Mouse (Mus musculus): ENCODE measurements around the gene Ncam1. TPM values are rescaled to one million over a fixed set of nuclear protein-coding genes. Genes with fewer than 3 reads are reported as not detected.

Ncam1 gene
- polyA plus RNA-seq, 1 experiment: 9.3 TPM

DNA sequence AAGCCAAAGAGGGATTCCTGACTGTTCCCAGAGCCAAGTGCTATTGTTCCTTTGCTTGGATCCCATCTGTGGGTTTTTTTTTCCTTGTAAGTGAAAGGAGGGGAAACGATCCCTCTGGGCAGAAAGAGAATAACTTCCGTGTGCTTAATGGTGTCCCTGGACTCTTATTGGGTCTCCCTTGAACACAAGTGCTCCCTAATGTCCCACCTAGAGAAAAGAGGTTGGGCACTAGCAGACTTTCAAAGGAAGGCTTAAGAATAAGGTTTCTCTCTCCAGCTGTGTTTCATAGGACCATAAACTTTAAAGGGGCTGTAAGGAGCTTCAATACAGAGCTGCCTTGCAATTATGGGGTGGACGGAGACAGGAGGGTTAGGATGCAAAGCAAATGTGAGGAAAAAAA lies 119.5 kb downstream of the Ncam1 start:
- no peak for DNase-seq (ENCODE audit: low read depth)

DNA sequence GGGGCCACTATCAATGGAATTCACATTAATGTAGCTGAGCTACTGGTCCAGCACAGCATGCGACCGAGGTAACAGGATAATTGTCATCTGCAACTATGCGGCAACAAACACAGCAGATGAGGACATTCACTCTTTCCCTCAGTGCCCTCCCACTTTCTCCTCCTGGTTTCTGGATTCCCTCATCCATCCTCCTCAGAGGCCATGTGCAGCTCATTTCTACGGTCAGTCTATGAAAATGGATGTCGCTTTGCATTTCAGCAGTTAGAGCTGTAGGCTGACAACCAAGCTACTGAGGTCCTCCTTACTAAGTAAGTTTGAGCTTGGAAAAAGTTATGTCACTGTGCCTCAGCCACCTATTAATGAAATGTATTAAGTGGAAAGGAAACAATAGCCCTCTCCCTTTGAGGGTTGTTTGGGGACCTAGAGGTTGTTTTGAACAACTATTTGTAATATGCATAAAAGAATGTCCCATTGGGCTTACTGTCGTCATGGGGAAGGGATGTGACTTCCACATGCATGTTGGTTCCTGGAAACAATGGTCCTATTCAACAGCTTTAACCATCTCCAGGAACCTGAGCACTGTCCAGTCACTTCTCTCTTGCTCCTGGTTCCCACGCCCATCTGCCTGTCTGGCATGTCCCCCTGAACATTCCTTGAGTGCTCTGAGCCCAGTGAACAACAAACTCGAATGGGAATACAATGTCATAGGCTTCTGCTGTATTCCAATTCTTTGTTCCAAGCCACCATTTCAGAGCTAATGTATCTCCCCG lies 122.8 kb downstream of the Ncam1 start:
- no peak for DNase-seq (ENCODE audit: low read depth)

- no peak for DNase-seq (ENCODE audit: low read depth)
Measured at GRCm38 (mm10) chr9:49672646-49673199, 126.0 kb downstream of the Ncam1 start.

- no peak for DNase-seq (ENCODE audit: low read depth)
Measured at GRCm38 (mm10) chr9:49667066-49667465, 131.7 kb downstream of the Ncam1 start.

GRCm38 (mm10) chr9:49665361-49665760 lies 133.4 kb downstream of the Ncam1 start:
- DNase-seq (ENCODE audit: low read depth): no peak

- no peak for DNase-seq (ENCODE audit: low read depth)
Measured at GRCm38 (mm10) chr9:49663927-49664320, 134.8 kb downstream of the Ncam1 start.

GRCm38 (mm10) chr9:49662958-49663926 lies 135.5 kb downstream of the Ncam1 start:
- no peak for DNase-seq (ENCODE audit: low read depth)

GRCm38 (mm10) chr9:49661480-49661879 lies 137.2 kb downstream of the Ncam1 start:
- DNase-seq (ENCODE audit: low read depth): no peak

DNA sequence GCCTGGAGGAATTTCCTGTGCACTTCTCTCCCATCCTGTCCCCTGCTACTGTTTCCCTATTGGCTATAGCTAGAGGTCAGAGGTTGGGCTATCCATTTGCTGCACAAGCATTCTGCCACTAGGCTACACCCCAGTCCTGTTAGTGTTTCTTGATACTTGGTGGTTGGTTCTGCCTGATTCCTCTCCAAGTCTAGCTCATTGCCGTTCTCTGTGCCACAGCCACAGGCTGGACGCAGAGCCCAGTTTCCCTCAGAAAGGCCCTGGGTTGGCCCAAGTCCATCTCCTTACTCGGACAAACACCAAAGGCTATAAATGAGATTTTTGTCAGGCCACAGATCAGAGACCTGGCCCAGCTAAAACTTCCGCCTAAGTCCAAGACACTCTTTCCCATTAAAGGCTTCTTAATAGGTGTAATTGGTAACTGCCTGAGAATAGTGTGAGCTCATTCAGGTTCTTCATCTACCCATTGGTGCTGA lies 140.3 kb downstream of the Ncam1 start:
- no peak for DNase-seq (ENCODE audit: low read depth)

GRCm38 (mm10) chr9:49654470-49654869 lies 144.3 kb downstream of the Ncam1 start:
- DNase-seq (ENCODE audit: low read depth): no peak

DNA sequence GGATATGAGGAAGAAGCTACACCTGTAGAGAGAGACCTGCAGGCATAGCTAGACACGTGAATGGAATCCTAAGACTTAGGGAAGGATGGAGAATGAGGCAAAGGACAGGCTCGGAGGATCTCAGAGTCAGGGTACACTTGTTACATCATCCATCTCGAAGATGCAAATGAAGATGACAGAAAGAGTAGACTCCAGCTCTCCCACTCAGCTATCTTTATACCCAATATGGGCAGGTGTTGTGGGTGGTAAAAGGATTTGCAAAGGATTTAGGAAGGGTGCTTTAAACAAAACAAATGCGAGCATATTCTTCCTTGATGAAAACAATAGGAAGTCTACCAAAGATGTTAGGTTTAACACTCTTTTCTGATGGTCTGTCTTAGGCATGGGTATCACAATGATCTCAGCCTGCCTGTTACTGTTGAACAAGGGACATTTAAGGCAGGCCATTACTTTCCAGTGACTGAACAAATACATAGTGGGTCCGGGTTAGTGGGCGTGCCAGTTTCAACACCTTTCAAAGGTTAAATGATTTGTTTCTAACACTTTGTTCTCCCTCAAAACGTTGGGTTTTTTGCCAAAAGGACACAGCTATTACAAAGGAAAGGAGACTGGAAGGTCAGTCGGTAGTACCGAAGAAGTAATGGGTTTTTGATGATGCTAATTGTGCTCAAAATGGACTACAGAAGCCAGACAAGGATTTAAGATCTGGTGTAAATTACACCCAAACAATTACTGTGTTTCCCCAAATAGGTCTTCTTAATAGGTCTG lies 145.1 kb downstream of the Ncam1 start:
- no peak for DNase-seq (ENCODE audit: low read depth)

GRCm38 (mm10) chr9:49644296-49644695 lies 154.4 kb downstream of the Ncam1 start:
- no peak for DNase-seq (ENCODE audit: low read depth)

GRCm38 (mm10) chr9:49640764-49641163 lies 158.0 kb downstream of the Ncam1 start:
- DNase-seq (ENCODE audit: low read depth): no peak

DNA sequence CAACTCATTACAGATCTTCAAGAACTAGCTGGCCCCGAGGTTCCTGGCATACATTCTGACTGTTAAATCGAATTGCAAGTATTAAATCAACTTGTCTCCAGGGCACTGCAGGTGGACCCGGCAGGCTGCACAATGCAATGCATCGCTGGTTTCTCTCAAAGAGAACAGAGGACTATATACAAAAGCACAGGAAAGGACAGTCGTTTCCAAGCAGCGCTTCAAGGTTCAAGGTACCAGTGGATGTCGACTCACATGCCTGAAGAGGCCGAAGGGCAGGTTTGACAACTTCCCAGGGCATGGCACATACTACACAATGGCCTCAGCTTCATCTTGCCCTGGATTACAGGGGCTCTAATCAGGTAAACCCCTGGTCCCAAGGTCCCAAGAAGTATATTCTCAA lies 158.6 kb downstream of the Ncam1 start:
- no peak for DNase-seq (ENCODE audit: low read depth)

- DNase-seq (ENCODE audit: low read depth): no peak
Measured at GRCm38 (mm10) chr9:49637955-49638354, 160.8 kb downstream of the Ncam1 start.

- no peak for DNase-seq (ENCODE audit: low read depth)
Measured at GRCm38 (mm10) chr9:49635668-49636326, 162.9 kb downstream of the Ncam1 start.

DNA sequence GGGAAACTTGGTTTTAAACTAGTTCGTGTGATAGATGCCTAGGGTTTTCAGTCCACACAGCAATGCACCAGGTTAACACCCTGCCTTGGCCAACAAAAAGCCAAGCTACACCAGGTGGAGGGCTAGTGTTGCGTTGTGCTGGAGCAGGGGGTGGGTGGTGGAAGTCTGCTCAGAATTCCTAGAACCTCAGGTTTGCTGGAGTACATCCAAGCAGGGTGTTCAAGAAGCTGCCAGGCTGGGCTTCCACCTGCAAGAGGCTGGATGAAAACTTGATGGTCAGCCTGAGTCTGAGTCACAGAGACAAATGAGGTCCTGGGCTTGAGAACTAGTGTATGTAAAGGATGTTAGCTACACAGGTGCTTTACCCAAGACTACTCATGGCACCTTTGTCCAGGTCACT lies 166.1 kb downstream of the Ncam1 start:
- DNase-seq (ENCODE audit: low read depth): no peak

GRCm38 (mm10) chr9:49630336-49630735 lies 168.4 kb downstream of the Ncam1 start:
- DNase-seq (ENCODE audit: low read depth): no peak

- DNase-seq (ENCODE audit: low read depth): no peak
Measured at GRCm38 (mm10) chr9:49624910-49625309, 173.8 kb downstream of the Ncam1 start.

GRCm38 (mm10) chr9:49623934-49624505 lies 174.7 kb downstream of the Ncam1 start:
- no peak for DNase-seq (ENCODE audit: low read depth)
